Mouse (Mus musculus) adrenal gland, postnatal 4 days (tissue): ENCODE measurements at regions not wholly inside any gene's neighbourhood (a gene's known extent, or its start where the extent isn't known, plus 50 kb on each side); places are given as distances from the start of the nearest gene placed in this dataset.
"Not testable (repeated sequence)": the region's sequence is repeated elsewhere in the genome, so short reads cannot be mapped to it uniquely, and the experiment has no call there.

ENCODE experiments used
- DNase-seq, 2 experiments: peaks; one replicate each; pipeline ENCODE4 v3.0.0; 2021 to 2022; ENCODE audit warnings: low spot score in 2 of 2, mixed read lengths in 2 of 2

DNA sequence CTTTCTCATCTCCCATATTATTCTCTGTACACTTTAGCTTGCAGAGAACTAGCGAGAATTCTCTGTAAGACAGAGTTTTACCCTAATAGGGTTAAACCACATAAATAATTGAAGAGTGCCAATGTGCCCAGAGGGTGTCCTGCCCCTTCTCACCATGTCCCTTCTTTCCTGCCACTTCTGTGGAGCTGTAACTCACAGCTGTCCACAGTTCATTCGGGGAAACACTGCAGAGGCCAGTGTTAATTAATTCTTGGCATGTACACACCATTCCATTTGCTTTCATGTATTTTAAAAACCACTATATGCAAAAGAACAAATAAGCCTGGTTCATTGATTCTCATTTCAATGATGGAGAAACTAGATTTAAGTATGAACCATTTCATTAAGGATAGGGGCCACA lies 787.8 kb downstream of the Ets1 start:
- DNase-seq = no peak

DNA sequence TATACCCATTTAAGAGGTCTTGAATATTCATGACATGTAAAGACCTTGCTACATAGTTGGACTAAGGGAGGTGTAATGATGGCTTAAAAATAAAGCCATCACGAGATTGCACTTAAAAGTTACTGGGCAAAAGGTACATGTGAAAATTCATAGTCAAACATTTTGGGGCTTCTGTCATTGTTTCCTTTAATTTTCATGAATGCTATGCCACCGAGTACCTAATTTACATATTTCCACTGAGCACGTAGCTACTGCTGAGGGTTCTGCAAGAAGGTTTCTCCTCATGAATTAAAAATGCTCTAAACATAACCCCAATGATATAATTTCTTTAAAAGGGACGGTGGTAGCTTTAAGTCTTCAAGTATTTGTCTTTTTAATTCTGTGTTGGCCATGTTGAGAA lies 800.4 kb downstream of the Ets1 start:
- DNase-seq = no peak

DNA sequence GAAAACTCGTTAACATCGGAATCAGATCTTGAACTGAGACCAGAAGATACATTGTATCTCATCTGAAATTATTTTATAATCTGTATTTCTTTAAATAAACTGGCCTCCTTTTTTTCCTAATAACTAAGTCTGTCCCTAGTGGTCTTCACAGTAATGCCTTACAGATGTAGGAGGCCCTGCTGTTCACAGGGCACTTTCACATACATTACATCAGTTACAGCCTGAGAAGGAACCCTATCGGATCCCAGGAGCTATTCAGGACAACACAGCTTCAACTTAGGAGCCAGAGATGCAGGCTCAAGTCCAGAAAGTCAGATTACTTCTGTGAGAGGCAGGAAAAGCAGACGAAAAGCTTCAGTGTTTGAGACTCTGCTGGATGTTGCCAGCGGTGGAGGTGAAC lies 806.2 kb downstream of the Ets1 start:
- no peak for DNase-seq

DNA sequence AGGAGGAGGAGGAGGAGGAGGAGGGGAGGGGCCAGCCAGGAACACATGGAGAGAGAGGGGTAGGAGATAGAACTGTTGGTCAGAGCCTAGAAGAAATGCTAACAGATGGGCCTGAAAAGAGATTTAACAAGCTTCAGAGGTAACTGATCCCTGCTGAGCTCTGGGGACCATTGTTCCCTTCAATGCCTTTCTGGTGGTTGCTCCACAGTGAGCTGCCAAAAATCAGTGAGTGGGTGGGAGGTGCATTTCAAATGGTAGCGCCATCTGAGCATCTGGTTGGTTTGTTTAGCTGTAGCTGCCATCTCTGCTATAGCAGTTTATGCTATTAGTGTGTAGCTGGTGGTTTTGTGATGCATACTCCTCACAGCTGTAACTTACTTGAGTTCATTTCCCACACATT lies 809.9 kb downstream of the Ets1 start:
- no peak for DNase-seq

DNA sequence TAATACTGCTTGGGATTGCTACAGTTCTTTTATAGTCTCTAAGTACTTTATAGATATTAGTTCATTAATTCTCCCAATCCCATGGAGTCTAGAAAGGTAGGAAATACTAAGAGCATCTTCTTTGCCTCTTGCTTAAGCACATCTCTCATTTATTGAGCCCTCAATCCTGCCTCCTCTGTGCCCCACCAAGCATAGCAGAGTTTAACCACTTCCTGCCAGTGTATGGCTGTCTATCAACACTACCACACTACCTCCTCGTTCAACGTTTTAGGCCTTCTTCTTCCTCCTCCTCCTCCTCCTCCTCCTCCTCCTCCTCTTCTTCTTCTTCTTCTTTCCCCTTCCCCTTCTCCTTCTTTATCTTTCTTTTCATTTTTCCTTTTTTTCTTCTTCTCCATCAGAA lies 839.1 kb downstream of the Ets1 start:
- no peak for DNase-seq

DNA sequence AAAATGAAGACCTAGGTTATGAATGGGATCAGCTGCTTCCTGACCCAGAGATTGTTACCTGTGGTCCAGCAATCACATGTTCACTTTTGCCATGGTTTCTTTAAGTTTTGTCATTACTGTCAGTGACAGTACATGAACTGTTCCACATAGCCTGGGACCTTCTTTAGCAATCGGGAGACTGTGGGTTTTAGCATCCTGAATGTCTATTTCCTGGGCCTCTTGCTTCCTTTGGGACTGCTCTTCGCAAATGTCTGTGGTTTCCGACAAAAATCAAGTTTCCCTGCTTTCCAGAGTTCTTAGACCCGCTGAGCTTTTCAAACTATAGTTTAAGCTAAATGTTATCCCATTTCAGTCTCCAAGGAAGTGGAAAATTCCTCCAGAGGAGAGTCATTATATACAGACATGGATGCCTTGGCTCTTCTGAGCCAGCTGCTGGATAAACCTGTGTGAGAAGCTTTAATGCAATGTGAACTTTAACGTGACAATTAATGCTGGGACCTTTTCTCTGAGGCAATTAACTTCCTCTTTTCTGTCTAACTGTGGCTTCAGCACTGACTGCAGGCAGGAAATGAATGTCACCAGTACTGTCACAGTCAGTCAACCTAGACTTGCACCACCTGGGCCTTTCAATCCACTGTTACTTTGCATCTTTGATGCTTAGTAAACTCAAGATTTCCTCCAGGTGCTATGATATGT lies 847.0 kb downstream of the Ets1 start:
- DNase-seq = no peak

DNA sequence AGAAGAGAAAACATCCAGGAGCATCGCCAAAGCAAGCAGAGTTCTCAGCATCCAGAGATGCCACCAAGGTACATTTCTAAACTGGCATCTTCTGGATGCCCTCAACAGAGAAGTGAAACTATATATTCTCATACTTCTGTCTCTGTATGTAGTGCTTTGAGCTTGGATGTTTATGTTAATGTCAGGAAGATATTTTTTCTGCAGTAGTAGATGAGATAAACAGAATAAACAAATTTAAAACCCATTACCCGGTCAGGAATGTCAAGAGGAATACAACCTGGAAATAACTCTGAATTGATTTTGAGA lies 847.5 kb downstream of the Ets1 start:
- DNase-seq = no peak

DNA sequence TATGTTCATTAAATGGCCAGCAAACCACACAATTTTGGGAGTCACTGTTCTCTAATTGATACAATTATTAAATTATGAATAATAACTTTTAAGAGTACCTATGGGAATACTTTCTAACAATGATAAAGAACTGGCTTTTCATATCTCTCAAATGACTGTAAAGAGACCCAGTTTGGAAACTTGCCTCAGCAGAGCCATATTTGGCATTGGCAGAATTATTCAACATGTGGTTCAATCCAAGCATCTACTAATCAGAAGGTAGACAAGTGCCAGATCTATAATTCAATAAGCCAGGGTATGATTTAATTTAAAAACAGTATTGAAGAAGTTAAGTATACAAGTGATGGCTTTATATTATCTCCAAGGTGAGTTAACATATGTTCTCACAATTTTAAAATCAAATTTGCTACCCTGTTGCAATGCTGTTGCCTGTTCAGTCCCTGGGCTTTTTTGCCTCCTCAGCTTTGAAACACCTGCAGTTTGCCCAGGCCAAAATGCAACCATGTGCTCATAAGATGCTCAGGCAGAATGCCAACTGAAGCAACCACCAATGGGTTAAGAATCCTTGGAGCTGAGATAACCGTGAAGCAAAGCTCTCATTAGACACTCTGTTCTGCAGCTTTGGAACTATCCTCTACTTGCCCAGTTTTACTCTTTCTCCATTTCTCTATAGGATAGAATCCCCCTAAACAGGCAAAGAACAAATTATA lies 897.2 kb downstream of the Ets1 start:
- DNase-seq = no peak

DNA sequence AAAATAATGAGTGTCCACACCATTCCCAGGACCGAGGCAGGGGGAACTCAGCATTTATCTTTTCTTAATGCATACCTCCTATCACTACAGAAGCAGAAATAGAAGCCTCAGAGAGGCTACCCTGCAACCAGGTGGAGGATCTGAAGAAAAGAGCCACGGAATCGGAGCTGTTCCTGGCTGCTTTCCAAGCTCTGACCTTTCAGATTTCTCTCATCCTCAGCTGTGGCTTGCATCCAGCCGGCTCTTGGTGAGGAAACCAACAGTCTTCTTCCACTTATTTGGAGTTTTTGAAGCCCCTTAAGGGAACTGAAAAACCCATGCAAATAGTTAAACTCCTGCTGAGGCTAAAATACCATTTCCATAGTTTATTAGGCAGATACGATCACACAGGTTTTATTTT lies 907.3 kb downstream of the Ets1 start:
- no peak for DNase-seq

DNA sequence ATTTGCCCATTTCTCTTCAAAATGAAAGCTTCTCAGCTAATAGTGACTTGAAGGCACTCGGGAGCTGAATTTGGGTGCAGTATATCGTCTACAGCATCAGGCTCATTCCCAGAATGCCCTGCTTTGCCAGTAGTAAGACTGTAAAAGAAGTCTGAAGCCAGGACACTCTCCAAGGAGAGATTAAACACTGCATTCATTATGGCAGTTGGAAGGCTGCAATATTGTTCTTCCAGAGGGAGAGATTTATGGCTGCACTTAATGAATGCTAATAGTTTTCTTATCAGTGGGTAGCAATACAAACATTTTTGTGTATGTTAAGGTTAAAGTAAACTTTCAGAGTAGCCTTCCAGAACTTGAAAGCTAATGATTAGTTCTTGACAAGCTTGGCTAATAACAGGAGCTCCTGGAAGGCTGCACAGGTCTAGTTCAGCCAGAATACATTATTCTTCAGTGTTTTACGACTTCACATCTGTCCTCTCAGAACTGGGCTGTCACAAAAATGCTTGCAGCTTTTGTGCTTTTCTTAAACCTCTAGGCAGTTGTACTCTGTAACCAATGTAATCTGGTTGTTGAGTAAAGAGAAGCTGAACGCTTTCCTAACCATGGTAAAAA lies 910.2 kb downstream of the Ets1 start:
- no peak for DNase-seq

DNA sequence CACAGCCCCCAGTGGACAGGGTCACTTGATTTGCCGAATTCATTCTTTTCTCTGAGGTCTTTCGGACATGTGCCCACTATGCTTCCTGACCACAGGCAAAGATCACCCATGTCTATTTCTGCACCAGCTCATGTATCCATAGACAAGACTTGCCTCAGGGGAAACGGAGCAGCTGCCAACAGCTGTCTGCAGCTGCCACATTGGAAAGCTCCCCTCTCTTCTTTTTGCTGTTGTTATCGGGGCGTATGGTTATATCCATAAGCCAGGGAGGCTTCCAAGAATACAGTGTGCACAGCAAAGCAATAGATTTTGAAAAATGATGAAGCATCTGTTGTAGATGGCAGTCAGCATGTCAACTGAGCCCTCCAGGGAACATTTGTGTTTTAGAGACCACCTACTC lies 913.4 kb downstream of the Ets1 start:
- DNase-seq = no peak

DNA sequence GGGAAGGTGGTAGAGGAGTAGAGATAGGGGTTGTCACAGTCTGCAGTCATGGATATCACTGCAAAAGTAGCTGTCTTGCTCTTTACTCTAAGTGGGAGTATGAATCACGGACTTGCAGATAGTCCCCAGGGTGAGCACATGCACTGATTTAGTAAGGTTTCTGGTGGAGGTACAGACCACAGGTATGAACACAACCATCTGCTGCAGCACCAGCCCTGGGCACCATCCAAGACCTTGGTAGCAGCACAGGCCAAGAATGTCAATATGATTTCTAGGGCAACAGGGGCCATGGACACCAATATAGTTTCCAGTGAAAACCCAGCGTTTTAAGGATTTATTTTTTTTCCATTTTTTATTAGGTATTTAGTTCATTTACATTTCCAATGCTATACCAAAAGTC lies 913.7 kb upstream of the Kirrel3 start:
- DNase-seq = no peak

DNA sequence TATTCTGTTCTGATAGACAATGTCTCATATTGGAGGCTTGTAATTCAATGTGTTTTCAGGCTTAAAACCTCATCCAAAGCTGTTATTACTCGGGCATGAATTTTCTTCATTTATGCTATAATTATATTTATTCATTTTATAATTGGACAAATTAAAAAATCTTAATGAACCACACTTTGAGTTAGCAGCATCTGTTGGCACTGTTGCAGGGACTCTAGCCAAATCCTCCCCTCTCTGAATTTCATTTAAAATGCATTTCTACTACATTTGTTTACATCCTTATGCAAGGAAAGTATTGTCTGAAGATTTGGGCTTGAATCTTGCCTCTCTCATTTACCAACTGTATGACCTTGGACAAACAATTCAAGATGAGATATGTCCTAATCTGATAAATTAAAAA lies 874.2 kb upstream of the Kirrel3 start:
- no peak for DNase-seq

DNA sequence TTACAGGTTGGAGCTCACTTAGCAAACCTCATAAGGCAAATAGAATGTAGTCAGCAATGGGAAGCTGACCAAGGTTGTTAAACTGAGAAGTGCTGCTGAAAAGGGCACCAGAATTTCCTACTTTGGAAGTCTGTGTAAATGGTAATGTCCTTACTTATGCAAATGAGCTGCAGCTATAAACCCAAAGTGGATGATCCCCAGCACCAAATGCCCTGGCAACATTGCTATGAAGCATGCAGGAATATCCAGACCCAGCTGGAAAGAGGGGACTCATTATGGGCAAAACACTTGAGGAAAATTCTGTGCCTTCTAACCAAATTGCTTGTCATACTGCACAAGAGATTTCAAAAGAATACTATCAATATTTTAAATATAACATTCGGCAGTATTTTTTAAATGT lies 861.3 kb upstream of the Kirrel3 start:
- DNase-seq = no peak

DNA sequence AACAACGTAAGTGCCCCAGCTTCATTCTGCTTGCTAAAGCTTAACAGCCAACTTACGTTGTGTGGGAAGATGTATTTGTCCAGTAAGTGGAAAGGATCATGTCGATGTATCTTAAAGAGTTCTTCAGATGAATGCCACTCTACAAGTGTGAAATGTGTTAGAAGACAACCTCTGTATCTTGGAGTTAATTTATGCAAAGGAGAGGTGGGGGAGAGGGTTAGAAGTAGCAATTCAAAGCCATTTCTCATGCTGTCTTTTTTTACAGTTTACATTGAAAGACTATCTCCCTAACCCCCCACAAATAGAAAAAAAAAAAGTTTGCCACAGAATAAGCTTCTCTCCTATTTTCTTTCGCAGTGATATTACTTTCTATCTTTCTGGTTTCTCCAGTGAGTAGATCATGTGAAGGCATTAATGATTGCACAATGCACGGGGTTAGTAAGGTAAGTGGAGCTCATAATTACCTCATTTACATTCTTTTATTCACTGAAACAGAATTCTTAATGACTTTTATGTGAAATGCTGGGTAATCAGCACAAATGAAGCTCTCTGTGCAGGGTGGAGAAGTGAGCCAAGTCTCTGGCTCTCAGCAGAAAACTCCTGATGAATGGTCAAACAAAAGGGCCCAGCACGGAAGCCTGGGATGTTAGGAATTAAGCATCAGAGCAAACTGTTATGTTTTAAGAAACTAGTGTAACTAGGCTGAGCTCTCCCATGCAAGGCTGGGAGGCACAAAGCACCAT lies 855.8 kb upstream of the Kirrel3 start:
- no peak for DNase-seq

DNA sequence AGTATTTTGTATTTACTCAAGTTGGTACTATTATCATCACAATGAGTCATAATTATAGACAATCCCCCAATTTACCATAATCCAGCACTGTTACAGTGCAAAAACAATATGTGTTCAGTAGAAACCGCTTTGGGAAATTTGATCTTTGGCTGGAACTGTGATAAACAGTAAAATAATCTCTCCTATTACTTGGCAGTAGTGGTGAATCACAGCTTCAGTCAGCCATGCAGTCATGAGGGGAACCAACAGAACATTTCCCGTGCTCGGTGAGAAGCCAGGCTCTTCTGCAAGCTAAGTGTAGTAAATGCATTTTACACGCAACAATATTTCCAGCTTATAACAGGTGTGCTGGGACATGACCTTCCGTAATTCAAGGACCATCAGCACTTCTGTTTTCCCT lies 822.7 kb upstream of the Kirrel3 start:
- DNase-seq = no peak

DNA sequence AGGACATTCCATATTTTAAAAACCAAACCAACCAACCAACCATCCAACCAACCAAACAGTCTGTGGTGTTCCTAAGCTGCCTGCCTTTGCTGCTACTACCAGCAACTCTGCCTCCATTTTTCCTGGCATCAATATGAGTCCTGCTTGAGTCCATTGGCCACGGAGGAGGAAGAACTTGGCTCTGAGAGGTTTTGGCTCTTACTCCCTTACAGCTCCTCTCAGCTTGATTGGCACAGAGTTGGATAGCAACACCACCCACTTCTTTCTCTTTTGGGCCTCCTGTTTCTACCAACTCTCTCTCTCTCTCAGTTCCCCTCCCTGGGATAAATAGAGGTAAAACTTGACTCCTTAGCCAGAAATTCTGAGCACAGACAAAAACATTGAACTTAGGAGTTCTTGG lies 804.6 kb upstream of the Kirrel3 start:
- no peak for DNase-seq

DNA sequence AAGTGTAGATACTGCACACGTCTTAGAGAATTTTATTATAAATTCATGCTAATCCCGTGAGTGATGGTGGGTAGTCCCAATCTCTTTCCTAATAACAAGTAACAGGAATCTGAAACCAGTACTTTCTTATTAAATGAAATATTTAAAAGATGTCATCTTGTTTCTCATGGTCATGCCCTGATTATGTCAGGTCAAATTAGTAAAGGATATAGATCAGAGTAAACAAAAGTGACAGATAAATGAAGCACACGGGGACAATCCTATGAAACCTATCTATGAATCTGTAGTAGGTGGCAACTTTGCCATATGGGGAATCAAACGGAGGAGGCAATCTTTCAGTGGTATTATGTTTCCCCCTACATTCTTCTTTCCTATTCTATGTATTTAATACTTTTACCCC lies 794.0 kb upstream of the Kirrel3 start:
- no peak for DNase-seq

DNA sequence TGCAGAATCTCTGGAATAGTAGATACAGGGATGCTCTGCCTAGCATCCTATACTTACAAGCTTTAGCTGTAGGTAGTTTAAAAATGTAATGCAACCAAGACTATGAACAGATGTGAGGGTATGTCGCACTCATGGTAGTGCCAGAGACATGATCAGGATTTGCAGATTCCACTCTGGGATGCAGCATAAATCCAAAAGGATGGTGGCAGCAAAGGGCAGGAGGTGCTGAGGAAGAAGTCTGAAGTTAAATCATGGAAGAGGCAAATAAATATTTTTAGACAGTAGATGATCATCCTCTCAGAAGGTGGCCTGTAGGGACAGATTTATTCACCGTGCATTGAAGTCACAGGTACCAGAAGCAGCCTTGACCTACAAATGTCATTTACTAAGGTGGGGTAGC lies 768.1 kb upstream of the Kirrel3 start:
- no peak for DNase-seq

DNA sequence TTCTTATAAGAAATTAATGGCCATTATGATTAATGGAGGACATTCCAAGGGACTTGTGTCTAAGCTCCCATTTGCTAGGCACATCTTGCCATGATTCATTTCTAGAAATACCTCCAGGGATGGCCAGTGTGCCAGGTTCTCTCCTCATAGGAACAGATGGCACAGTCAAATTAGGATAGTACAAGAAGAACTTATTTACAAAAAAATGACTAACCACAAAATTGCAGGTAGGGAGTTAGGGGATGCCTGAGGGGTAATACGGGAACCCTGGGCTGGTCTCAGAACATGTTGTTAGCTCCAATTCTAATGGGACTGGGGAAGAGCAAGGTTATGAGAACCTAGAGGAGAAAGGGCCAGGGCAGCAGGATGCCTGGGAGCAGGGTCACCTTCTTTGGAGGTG lies 760.9 kb upstream of the Kirrel3 start:
- DNase-seq = no peak

DNA sequence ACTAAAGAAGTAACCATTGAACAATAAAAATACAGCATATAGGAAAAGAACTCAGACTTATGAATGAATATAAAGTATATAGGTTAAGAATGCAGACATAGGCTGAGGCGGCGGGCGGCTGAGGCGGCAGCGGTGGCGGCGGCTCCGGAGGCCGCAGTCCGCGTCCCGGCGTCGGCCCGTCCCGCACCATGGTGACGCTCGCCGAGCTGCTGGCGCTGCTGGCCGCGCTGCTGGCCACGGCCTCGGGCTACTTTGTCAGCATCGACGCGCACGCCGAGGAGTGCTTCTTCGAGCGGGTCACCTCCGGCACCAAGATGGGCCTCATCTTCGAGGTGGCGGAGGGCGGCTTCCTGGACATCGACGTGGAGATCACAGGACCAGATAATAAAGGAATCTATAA lies 757.6 kb upstream of the Kirrel3 start:
- not testable (repeated sequence) for DNase-seq

DNA sequence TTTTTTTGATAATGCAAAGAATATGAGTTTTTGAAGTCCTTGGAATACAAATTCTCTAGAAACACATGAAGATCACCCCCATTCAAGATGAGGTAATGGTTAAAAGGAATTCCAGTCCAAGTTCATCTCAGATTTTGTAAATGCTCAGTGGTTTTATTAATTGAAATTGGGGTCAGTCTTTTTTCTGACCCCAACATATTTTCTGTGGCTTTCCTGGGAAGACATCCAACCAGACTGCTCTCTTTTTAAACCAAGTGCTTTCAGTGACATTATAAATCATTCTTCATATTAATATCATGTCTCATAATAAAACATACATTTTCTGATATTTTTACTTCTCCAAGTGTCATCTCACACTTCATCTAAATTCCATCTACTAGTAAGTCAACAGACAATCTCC lies 725.0 kb upstream of the Kirrel3 start:
- no peak for DNase-seq
